Mouse (Mus musculus) gastrocnemius, adult 8-10 months (tissue): ENCODE data around the gene 1110065P20Rik. TPM values are rescaled to one million over a fixed set of nuclear protein-coding genes. Genes with fewer than 3 reads are reported as not detected.

Experiments
- total RNA-seq, 4 experiments: library from RNA; stranded (reverse); gene quantifications; 2 replicates each; pipeline ENCODE4 v1.2.4; 2022

1110065P20Rik gene
- total RNA-seq, 4 experiments from 2014 or later = 23.7 to 31.3 (median 25.2) TPM

Other genes starting within 250 kb of the 1110065P20Rik start
- gene 3100002H09Rik, start 240.4 kb downstream of the 1110065P20Rik start, total RNA-seq = not detected
- gene Pou3f1, start 194.4 kb downstream of the 1110065P20Rik start, total RNA-seq = under 1 TPM; 0.19 to 0.34 (median 0.28) TPM
- 10 to 100 TPM; 14.0 to 20.8 (median 18.7) TPM for gene Utp11, start 157.6 kb downstream of the 1110065P20Rik start, total RNA-seq
- 100 to 1,000 TPM; 240 to 437 (median 328) TPM for gene Fhl3, start 150.5 kb downstream of the 1110065P20Rik start, total RNA-seq
- 10 to 100 TPM in 2 of 4 experiments, 1 to 10 TPM in 2; 9.5 to 12.8 (median 10.2) TPM for gene Sf3a3, start 136.4 kb downstream of the 1110065P20Rik start, total RNA-seq
- 10 to 100 TPM in 1 of 4 experiments, 1 to 10 TPM in 3; 6.0 to 10.8 (median 6.3) TPM for gene Inpp5b, start 109.3 kb downstream of the 1110065P20Rik start, total RNA-seq
- 10 to 100 TPM; 12.9 to 16.0 (median 15.0) TPM for gene Mtf1, start 49.1 kb downstream of the 1110065P20Rik start, total RNA-seq
- gene Yrdc, start 517 bp downstream of the 1110065P20Rik start, total RNA-seq = 10 to 100 TPM; 10.4 to 15.0 (median 12.0) TPM
- under 1 TPM; 0.19 to 0.54 (median 0.40) TPM for gene Maneal, start 11.0 kb upstream of the 1110065P20Rik start, total RNA-seq
- not detected for gene Epha10, start 29.7 kb upstream of the 1110065P20Rik start, total RNA-seq
- 1 to 10 TPM; 5.6 to 9.4 (median 7.8) TPM for gene 9930104L06Rik, start 85.9 kb upstream of the 1110065P20Rik start, total RNA-seq
- gene Cdca8, start 88.1 kb upstream of the 1110065P20Rik start, total RNA-seq = under 1 TPM; 0.24 to 0.51 (median 0.28) TPM
- gene Rspo1, start 135.2 kb upstream of the 1110065P20Rik start, total RNA-seq = under 1 TPM in 3 of 4 experiments, not detected in 1; 0.27 to 0.51 (median 0.48) TPM
- gene Gnl2, start 165.4 kb upstream of the 1110065P20Rik start, total RNA-seq = 10 to 100 TPM; 22.2 to 32.7 (median 27.4) TPM
- gene Dnali1, start 214.5 kb upstream of the 1110065P20Rik start, total RNA-seq = not detected
- 1 to 10 TPM; 3.9 to 5.6 (median 4.8) TPM for gene Snip1, start 215.5 kb upstream of the 1110065P20Rik start, total RNA-seq
- 10 to 100 TPM in 1 of 4 experiments, 1 to 10 TPM in 3; 7.9 to 12.3 (median 8.2) TPM for gene Meaf6, start 233.9 kb upstream of the 1110065P20Rik start, total RNA-seq